Mouse (Mus musculus): ENCODE measurements at regions not wholly inside any gene's neighbourhood (a gene's known extent, or its start where the extent isn't known, plus 50 kb on each side); places are given as distances from the start of the nearest gene placed in this dataset.

DNA sequence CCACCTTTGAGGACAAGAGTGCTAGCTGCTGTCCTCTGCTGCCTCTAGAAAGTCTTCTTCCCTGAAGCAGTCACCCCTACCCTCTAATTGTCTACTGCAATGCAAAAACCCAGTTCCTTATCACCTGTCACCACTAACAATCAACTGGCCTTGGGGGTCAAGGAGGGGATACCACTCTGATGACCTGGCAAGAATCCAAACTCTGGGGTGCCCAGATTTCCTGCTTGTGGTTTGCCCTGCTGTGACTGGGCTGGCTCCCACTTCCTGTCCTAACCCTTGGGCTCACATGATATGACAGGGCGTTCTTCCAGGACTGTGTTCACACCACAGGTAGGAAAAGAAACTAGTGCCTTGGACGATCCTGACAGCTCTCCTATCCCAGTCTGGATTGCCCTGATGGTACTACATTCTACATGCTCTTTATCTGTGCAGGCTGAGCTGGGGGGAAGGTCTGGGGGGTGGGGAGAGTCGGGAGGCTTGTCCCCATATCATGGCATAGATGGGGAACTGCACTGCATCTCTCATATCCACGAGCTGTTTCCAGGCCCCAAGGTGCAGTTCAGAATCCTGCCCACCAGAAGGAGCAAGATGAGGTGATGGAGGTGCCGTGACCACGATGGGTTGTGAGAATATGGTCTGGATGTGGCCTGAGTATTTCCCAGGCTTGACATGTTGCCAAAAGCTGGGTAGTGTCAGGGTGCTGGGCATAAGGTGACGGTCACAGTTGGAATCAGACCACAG is 81.0 kb downstream of the Maf start:
- no peak for DNase-seq (ENCODE audit: low spot score in 2 of 2)

DNA sequence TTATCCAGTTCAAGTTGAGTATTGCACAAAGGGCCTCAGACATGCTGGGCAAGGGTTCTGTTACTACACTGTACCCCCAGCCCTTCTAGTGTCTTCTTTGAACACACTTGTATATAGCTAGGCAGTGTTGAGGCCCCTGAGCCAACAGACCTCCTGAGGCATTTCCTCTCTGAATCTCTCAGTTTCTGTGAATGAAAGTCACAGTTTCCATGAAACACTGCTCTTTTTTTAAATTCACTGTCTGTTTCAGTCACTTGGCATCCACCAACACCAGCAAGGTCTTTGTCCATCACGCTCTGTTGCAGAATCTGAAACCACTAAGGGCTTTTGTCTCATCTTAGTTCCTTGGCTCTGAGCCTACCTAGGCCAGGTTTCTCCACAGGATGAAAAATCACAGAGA is 82.5 kb downstream of the Maf start:
- DNase-seq (ENCODE audit: low spot score in 2 of 2) = no peak

DNA sequence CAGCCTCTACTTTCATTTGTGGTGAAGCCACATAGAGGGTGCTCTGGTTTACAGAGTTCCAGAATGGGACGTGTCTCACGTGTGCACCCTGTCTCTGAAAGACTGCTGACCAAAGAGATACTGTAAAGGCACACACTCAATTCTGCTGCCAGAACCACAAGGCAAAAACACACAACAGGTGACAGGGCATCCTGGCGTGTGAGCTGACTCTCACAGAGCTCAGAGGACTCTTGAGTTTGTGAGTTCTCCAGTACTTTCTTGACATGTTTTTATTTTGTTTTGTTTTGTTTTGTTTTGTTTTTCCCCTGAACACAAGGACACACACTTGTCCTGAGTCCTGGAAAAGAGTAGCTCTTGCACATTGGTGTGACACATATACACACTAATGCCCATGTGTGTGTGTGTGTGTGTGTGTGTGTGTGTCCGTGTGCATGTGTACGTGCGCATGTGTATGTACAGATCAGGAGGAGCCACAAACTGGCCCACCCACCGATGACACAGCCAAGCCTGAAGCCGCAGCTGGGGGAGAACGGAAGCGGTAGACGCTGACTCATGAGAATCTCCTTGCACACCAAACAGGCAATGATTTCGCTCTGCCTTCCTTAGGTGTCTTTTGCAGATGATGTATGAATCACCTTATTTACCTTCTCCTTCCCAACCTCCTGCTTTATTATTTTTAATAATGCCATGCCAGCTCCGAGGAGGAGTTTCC is 89.4 kb downstream of the Maf start:
- no peak for DNase-seq (ENCODE audit: low spot score in 2 of 2)

DNA sequence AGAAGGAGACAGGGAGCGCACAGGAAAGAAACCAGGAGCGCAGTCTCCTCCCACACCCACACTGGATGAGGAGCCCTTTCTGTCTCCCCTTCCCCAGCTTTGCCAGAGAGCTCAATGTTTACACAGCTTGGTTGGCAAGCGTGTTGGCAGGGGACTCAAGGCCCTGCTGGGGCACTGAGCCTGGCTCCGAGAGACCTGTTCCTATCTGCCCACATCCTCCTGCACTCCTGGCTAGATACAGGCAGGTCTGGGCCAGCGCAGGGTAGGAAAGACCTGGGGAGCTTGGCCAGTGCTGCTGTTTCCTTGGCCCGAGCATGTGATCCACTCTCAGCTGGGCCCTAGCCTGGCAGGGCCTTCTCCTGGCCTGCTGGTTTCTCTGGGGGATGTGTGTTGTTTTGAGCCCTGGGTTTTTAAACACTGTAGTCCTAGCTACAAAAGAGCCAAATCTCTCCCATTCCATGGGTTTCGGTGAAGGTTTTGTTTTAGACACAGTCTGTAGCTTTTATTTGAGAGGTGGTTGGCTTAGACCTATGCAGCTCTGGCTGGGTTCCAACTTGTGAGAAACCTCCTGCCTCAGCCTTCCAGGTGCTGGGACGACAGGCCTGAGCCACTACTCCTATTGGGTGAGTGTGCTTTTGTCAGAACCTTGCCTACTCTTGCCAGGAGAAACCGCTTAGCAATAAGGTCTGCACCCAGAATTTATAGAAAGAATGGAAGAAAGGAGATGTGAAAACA is 90.6 kb downstream of the Maf start:
- no peak for DNase-seq (ENCODE audit: low spot score in 2 of 2)

DNA sequence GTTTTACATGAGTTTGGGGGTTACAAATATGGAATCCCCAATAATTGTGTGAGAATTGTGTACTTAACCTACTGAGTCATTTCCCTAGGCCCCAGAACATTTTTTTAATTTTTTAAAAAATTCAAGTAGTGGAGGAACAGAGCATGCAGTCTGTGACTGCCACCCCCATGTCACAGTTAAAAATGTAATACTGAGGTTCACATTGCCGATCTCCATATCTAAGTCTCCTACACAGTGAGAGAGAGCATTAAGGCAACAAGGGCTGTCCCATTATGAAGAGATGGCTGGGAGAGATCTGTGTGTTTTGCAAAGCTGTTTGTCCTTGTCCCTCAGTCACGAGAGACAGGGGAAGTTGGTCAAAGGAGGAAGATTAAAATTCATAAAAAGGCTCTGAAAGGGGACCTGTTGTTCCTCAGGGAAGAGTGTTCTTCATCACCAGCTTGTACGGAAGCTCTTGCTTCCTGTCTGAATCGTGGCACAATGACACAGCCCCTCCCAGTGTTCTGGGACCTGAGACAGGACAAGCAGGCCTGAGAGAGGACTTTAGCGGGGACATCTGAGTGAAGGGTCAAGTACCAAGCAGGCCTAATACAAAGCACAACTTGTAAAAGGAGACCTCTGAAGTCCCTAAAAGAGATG is 93.5 kb downstream of the Maf start:
- DNase-seq (ENCODE audit: low spot score in 2 of 2) = peak in 1 of 2 experiments; percentile 23

- DNase-seq (ENCODE audit: low spot score in 2 of 2) = no peak
These were observed 95.5 kb downstream of the Maf start for GRCm38 (mm10) chr8:115612119-115612518.

GRCm38 (mm10) chr8:115599771-115600170 is 107.8 kb downstream of the Maf start:
- DNase-seq (ENCODE audit: low spot score in 2 of 2) = no peak

DNA sequence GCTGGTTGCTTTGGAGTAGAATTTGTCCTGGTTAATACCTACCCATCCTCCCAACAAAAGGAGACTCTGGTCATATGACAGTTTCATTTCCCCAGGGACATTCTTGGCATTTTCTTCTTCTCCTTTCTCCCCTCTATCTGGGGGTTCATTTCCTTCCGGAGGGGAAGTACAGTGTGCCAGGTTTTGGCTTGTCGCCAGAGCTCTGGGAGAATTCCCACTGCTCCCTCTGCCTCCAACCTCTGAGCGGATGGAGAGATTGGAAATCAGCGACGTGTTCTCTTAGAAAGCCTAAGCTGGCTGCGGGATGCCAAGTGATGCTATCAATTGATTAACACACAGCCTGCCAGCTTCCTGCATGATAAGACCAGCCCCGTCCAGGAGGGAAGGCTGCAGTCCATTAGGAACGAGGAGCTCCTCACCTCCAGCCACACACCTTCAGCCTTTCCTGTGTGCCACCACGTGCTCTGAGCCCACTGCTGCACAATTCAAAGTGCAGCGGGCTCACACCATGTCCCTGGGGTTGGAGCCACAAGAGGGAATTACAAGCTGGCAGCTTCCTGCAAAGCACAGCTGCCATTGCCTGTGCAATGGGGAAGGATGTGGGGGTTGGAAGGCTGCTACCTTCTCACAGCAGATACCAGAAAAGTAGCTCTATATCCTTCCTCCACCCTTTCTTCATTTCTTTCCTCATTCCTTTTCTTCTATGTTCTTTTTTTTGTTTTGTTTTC is 110.2 kb downstream of the Maf start:
- peak in 1 of 2 experiments; percentile 28 for DNase-seq (ENCODE audit: low spot score in 2 of 2)

GRCm38 (mm10) chr8:115589721-115590120 is 117.9 kb downstream of the Maf start:
- DNase-seq (ENCODE audit: low spot score in 2 of 2) = no peak

DNA sequence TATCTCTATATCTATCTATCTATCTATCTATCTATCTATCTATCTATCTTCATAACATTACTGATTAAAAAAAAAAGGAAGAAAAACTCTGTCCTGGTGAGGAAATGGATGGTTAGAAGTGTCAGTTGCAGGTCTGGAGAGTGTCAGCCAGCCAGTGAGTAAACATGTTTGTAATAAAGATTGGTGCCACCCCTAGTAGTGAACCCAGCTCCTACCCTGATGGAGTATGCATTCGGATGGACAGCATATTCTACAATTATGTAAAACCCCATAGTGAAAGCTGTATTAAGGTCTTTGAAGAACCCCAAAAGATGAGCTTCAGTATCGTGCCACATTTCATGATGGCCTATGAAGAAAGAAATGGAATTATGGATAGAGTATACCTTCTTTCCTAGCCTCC is 118.5 kb downstream of the Maf start:
- DNase-seq (ENCODE audit: low spot score in 2 of 2) = no peak

DNA sequence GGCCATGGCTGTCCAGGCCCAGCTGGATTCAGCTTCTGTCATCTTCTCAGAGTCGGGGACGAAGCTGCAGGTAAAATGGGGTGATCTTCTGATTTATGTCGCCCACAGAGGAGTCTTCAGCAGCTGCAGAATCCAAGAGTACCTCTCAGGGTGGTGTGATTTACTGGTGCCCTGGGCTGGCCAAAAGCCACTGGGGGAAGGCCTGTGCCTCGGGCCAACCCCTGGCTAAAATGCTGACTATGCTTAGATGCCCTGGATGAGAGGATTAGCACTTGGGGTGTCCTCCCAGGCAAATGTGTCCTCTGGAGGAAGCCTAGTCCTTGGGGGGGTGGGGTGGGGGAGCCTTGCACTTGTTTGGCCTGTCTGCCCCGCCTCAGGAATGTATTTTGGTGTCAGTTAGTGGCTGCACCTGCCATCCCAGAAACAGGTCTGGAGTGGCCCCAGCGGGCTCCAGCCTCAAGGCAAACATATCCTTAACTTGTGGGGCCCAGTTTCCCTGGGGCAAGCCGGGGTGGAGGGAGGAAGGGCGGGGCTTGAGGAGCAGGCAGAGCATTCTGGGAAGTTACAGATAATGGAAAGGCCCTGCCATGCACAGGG is 123.2 kb downstream of the Maf start:
- no peak for DNase-seq (ENCODE audit: low spot score in 2 of 2)

DNA sequence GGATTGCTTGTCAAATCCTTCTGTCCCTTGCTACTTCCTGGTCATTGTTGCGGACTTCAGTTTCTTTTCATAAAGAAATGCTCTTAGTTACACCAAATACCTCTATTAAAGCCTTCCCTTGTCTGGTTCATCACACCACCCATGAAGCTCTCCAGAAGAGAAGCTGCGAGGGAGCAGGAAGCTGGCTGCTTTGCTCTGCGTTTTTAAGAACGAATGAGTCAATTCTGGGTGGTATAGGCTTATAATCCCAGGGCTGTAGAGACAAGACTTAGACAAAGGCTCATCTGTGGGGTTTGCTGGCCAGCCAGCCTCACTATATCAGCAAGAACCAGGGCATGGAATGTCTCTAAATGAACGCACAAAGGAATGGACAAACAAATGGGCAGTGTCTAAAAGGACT is 124.4 kb downstream of the Maf start:
- DNase-seq (ENCODE audit: low spot score in 2 of 2) = no peak

DNA sequence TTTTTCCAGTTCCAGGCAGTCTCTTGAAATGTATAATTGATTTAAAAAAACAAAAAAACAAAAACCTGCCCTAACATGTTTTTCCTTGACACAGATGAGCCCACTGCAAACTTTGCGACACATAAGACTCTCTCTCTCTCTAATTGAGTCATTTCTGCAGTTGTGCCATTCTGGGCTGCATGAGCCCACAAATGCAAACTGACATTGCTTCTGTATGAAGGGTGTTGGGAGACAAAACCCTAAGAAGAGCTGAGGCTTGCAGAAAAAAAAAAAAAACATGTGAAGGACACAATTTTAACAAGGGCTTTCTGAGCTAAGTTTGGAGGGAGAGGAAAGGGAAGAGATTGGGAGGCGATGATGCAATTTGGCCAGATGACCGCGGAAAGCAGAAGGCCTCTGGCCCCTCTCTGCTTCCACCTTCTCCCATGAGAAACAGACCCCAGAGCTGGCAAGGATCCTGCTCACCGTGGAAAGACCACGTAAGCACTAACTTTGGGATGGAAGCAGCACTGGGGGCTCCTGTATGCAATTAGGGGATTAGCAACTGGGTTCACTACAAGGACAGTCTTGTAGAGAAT is 125.6 kb downstream of the Maf start:
- no peak for DNase-seq (ENCODE audit: low spot score in 2 of 2)

GRCm38 (mm10) chr8:115568394-115568793 is 139.2 kb downstream of the Maf start:
- DNase-seq (ENCODE audit: low spot score in 2 of 2) = no peak

DNA sequence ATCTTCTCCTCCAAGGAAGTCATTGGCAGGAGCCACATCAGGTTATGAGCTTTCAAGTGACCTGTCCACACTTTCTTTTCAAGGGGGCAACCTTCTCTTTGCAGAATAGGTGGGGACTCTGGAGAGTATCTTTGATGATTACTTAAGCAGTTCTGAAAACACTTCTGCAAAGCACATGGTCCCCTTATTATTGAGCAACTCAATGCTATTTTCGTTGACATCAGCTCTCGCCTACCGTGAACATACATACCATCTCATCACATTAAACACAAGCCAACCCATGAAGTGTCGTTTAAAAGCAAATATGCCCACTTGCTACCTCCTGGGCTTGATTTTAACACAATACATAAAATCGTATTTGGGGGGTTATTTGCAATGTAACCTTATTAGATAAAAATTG is 141.8 kb downstream of the Maf start:
- DNase-seq (ENCODE audit: low spot score in 2 of 2) = no peak

DNA sequence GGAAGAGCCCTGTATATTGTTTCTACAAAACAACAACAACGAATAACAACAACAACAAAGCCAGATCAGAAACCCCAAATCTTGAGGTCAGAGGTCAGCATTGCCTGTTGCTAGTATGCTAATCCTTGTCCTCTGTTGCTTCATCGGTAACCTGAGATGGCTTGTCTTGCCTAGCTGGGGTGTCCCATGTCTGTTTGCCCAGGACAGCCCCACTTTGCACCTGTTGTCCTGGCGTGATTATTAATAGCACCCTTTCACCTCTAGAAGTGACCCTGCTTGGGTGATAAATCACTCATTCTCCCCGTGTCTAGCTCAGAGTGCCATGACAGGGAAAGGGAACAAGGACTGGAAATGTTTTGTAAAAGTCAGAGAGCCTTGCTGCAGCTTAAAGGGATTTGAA is 145.2 kb downstream of the Maf start:
- DNase-seq (ENCODE audit: low spot score in 2 of 2) = no peak

DNA sequence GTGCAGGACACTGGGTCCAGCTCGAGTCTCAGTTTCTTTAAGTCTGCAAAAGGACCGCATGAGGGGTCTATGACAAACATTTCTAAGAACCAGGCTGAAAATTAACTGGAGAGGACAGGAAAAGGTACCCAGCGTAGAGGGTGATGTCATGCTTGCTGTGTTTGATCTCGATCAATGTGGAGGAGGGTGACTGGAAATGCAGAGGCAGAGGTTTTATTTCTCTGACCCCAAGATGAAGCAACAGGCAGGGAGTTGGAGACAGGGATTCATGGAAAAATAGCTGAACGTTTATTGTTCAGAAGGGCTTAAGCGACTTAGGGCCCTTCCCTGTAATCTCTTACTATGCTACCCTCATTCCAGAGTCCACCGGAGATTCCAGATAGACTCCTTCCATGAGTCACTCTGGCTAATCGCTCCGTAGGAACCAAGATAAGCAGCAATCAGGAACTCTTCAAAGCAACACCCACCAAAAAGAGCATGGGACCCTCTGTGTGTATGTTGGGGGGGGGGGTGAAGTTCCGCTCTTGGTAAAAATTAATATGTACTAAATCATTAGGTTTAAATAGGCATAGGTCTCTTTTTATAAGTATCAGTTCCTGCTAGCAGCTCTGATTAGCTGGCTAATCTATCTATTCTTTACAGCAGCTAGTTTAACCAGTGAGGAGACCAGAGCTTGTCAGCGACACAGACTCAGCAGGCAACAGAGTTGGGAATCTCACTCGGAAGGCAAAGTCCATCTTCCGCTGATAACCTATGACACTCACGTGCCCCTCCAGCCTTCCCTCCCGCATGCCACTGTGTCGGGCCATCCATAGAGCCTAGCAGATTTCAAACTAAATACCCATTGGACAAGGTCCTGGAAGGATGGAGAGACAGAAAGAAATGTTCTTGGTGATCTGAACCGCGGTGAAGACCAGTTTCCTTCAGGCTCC is 146.3 kb downstream of the Maf start:
- no peak for DNase-seq (ENCODE audit: low spot score in 2 of 2)

DNA sequence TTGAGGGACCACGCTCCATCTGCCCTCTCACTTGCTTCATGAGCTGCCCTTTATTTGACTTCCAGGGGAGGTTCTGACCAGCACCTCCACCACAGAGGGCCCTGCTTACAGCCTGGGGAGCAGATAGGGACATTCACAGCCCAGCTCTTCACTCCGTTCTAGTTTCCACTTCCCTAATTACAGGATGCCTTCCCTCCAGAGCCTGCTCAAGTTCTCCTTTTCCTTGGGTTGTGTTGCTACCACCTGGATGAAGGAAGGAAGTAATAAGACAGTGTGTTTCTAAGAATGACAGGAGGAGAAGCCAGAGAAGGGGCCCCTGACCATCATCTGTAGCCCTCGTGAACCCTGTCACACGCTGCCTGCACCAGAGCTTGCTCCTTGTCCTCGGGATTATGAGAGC is 152.1 kb downstream of the Maf start:
- no peak for DNase-seq (ENCODE audit: low spot score in 2 of 2)

- DNase-seq (ENCODE audit: low spot score in 2 of 2) = no peak
These were observed 153.4 kb downstream of the Maf start for GRCm38 (mm10) chr8:115554185-115554584.
